In genomic region chr14:79312719-79313118, GRCm38 (mm10) we compare ENCODE assay signal across 22 mouse cellular contexts. TPM values are rescaled to one million over a fixed set of nuclear protein-coding genes. Genes with fewer than 3 reads are reported as not detected.
DNase-seq lines count a peak whose midpoint lies in the region; ATAC-seq and TF ChIP-seq lines count a peak whose summit lies in the region.
"Had no signal": no experiment of that assay in that cellular context is flagged by ENCODE, and none has a peak within 500 bp of the region (broad histone marks: within the 10 kb centered on the region; RNA-seq: fewer than 3 reads in every experiment).

No protein-coding gene starts in this region.

- intact Hi-C loops in gastrocnemius, adult 2 months (cut with DNase I): no loop called here

- no peaks in the 10 kb centered on the region for H3K9me3 ChIP-seq in liver, embryonic 11.5 days (ENCODE audit: control insufficient read depth, low read length)
- H3K9me3 ChIP-seq: embryonic facial prominence, embryonic 15.5 days; hindbrain, embryonic 12.5 days; hindbrain, embryonic 15.5 days had no signal

- 83% methylated on average over 4 of the region's 4 CpGs for WGBS in liver, embryonic 11.5 days
- WGBS in thymus, adult 2 months: 70% methylated on average over 4 of the region's 4 CpGs

- peaks cover 27% of the 10 kb centered on the region for H3K4me1 ChIP-seq in liver, embryonic 11.5 days (replicated peaks; ENCODE audit: control insufficient read depth, insufficient read depth, low read length)
- H3K4me1 ChIP-seq in thymus, adult 2 months (replicated peaks; ENCODE audit: control insufficient read depth, insufficient read depth, low read length): peaks cover 52% of the 10 kb centered on the region

- no peak for DNase-seq in liver, embryonic 11.5 days (ENCODE audit: low spot score)
- DNase-seq in liver (no peak), adipocyte (ENCODE audit: low spot score) (peak; percentile 39)
- no peak for DNase-seq in thymus, adult 2 months
- no peak for DNase-seq in thymus, postnatal 25 days
- DNase-seq in gastrocnemius, adult 2 months: no peak
- DNase-seq: adrenal gland, adult 2 months; adrenal gland, postnatal 14 days; cerebellum, adult 11 months; cerebellum, adult 2 months; cerebellum, postnatal 10 days; cerebellum, postnatal 36 days; embryo, embryonic 11 days; forebrain, postnatal 0 days; gastrocnemius, postnatal 25 days; heart, adult 2 months had no signal

- no peak overlapping the region for H3K9ac ChIP-seq in liver, embryonic 11.5 days (ENCODE audit: low read depth, low read length)
- H3K9ac ChIP-seq: embryonic facial prominence, embryonic 15.5 days; forebrain, postnatal 0 days; hindbrain, embryonic 12.5 days; hindbrain, embryonic 15.5 days had no signal

- no peak overlapping the region for H3K4me3 ChIP-seq in liver, embryonic 11.5 days (ENCODE audit: low read depth, low read length)
- H3K4me3 ChIP-seq in thymus, adult 2 months (ENCODE audit: control insufficient read depth, insufficient read depth, low read length): no peak overlapping the region
- no peak overlapping the region for H3K4me3 ChIP-seq in gastrocnemius, adult 2 months
- H3K4me3 ChIP-seq: embryonic facial prominence, embryonic 15.5 days; heart, adult 2 months; hindbrain, embryonic 12.5 days; hindbrain, embryonic 15.5 days had no signal

- peak overlapping the region; percentile 21; the same call in 1 of the 2 replicates for H3K4me2 ChIP-seq in liver, embryonic 11.5 days
- H3K4me2 ChIP-seq: embryonic facial prominence, embryonic 15.5 days; heart, embryonic 11.5 days; hindbrain, embryonic 12.5 days; hindbrain, embryonic 15.5 days had no signal

- TF ChIP-seq CTCF in thymus, adult 2 months (IDR thresholded peaks at IDR 0.05; ENCODE audit: borderline replicate concordance, control insufficient read depth, extremely low read depth, insufficient read depth, low read length, poor library complexity): no peak
- no peak for TF ChIP-seq CTCF in gastrocnemius, adult 2 months (IDR thresholded peaks at IDR 0.05)

- H3K27ac ChIP-seq in liver, embryonic 11.5 days (ENCODE audit: low read depth, low read length): no peak overlapping the region
- peak overlapping the region; percentile 24; the same call in 1 of the 2 replicates for H3K27ac ChIP-seq in thymus, adult 2 months (ENCODE audit: control insufficient read depth, insufficient read depth, low read length)
- no peak overlapping the region for H3K27ac ChIP-seq in gastrocnemius, adult 2 months
- H3K27ac ChIP-seq: embryonic facial prominence, embryonic 15.5 days; heart, adult 2 months; hindbrain, embryonic 12.5 days had no signal

- no peak for TF ChIP-seq POLR2A in thymus, adult 2 months (IDR thresholded peaks at IDR 0.05; ENCODE audit: control insufficient read depth, extremely low read depth, insufficient read depth, low read length, poor library complexity)

- no peak for ATAC-seq in liver, embryonic 11.5 days (replicated peaks; ENCODE audit: low FRiP score)
- ATAC-seq: forebrain, embryonic 14.5 days; forebrain, postnatal 0 days; Patski had no signal

- H3K36me3 ChIP-seq in liver, embryonic 11.5 days (ENCODE audit: control insufficient read depth, insufficient read depth, low read length): no peaks in the 10 kb centered on the region
- H3K36me3 ChIP-seq in thymus, adult 2 months (ENCODE audit: control insufficient read depth, insufficient read depth, low read length): no peaks in the 10 kb centered on the region
- H3K36me3 ChIP-seq: embryonic facial prominence, embryonic 15.5 days; hindbrain, embryonic 12.5 days; hindbrain, embryonic 15.5 days had no signal

- H3K27me3 ChIP-seq in liver, embryonic 11.5 days (replicated peaks; ENCODE audit: control insufficient read depth, insufficient read depth, low read length): no peaks in the 10 kb centered on the region
- no peaks in the 10 kb centered on the region for H3K27me3 ChIP-seq in thymus, adult 2 months (ENCODE audit: control insufficient read depth, insufficient read depth, low read length)
- H3K27me3 ChIP-seq: embryonic facial prominence, embryonic 15.5 days; hindbrain, embryonic 12.5 days; hindbrain, embryonic 15.5 days; Patski had no signal

RNA-seq across cellular contexts. Expression of gene Rgcc, which starts 11.3 kb away (rescaled TPM):
- polyA plus RNA-seq in liver, embryonic 11.5 days (2014; fragmentation: Nextera tagmentation; extraction: Ambion mirVana): 233 and 245 TPM in 2 replicates
- polyA plus RNA-seq in thymus, adult 2 months (2012; rRNA removed): 880 and 889 TPM in 2 replicates
- total RNA-seq in gastrocnemius, adult 2 months (2021): 10 to 100 TPM; 46.9 to 78.3 TPM
